Mouse (Mus musculus) myocyte (in vitro differentiated cells): ENCODE data around the gene Krt80.

Experiments
- MAX ChIP-seq: IDR thresholded peaks from one replicate; pipeline ENCODE4 v1.6.1; 2011; ENCODE audit warnings: low read depth, mild to moderate bottlenecking, control low read depth
- MYOD1 ChIP-seq, 3 experiments: IDR thresholded peaks; one replicate each; pipeline ENCODE4 v1.6.1; 2011; ENCODE audit warnings: control low read depth in 2 of 3, low read depth in 2 of 3, mild to moderate bottlenecking in 2 of 3, moderate library complexity in 1 of 3; ENCODE audit not compliant: insufficient read length in 2 of 3, control insufficient read depth in 1 of 3
- MYOG ChIP-seq, 3 experiments: IDR thresholded peaks; one replicate each; pipeline ENCODE4 v1.6.1; 2011; ENCODE audit warnings: control low read depth in 2 of 3, low read depth in 2 of 3, mild to moderate bottlenecking in 2 of 3; ENCODE audit not compliant: insufficient read length in 2 of 3, control insufficient read depth in 1 of 3, insufficient read depth in 1 of 3
- POLR2A ChIP-seq: IDR thresholded peaks from one replicate; pipeline ENCODE4 v1.6.1; 2011; ENCODE audit warnings: low read depth, mild to moderate bottlenecking, control low read depth, moderate library complexity; ENCODE audit not compliant: insufficient read length
- SRF ChIP-seq: IDR thresholded peaks from one replicate; pipeline ENCODE4 v1.6.1; 2011; ENCODE audit warnings: low read depth; ENCODE audit not compliant: control insufficient read depth, insufficient read length
- TCF12 ChIP-seq: IDR thresholded peaks from one replicate; pipeline ENCODE4 v1.6.1; 2011; ENCODE audit warnings: mild to moderate bottlenecking, control low read depth; ENCODE audit not compliant: poor library complexity, insufficient read depth, severe bottlenecking
- USF1 ChIP-seq: IDR thresholded peaks from one replicate; pipeline ENCODE4 v1.6.1; 2011; ENCODE audit warnings: low read depth, mild to moderate bottlenecking, control low read depth, moderate library complexity

DNA sequence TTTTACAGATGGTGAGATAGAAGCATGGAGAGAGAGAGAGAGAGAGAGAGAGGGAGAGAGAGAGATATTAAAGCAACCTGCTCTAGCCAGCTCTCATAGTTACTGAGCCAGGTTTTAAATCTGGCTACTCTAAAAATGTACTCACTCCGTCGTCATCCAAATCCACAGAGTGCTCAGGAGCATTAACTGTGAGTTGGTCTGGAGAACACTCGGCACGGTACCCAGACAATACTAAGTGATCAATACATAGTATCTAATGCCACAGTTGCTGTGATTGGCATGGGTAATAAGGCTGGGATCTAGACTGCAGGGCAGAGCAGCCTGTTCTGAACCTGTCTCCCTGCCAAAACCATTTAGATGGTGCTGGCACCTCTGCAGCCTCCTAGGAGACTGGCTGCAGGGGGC, 14.6 kb downstream of the Krt80 start:
- TF ChIP-seq MAX (no peak), POLR2A (no peak), MYOG (IDR thresholded peaks at IDR 0.05; ENCODE audit: control insufficient read depth in 1 of 3, insufficient read depth in 1 of 3, insufficient read length in 2 of 3, low read depth in 2 of 3) (no peak), MYOD1 (IDR thresholded peaks at IDR 0.05; ENCODE audit: control insufficient read depth in 1 of 3, insufficient read length in 2 of 3, low read depth in 2 of 3) (no peak), USF1 (no peak), TCF12 (no peak), SRF (no peak)
